Mouse (Mus musculus): Measurements from ENCODE around the gene Adcy6. TPM values are rescaled to one million over a fixed set of nuclear protein-coding genes. Genes with fewer than 3 reads are reported as not detected.

Adcy6 gene
- total and polyA plus RNA-seq, 3 experiments = 0.06 to 1.5 TPM; not detected in 1

Other genes starting within 250 kb of the Adcy6 start
- gene Olfr283, start 229.1 kb downstream of the Adcy6 start, total RNA-seq (2012; rRNA removed) = not detected in 2 replicates
- not detected in 2 replicates for gene Olfr283, start 229.1 kb downstream of the Adcy6 start, total RNA-seq (2014; rRNA removed)
- not detected in 2 replicates for gene Olfr283, start 229.1 kb downstream of the Adcy6 start, polyA plus RNA-seq (2012; ENCODE audit: insufficient read length, low read depth)
- gene Olfr282, start 178.9 kb downstream of the Adcy6 start, total RNA-seq (2012; rRNA removed) = not detected in 2 replicates
- gene Olfr282, start 178.9 kb downstream of the Adcy6 start, total RNA-seq (2014; rRNA removed) = not detected in 2 replicates
- not detected in 2 replicates for gene Olfr282, start 178.9 kb downstream of the Adcy6 start, polyA plus RNA-seq (2012; ENCODE audit: insufficient read length, low read depth)
- not detected in 2 replicates for gene Olfr281, start 157.5 kb downstream of the Adcy6 start, total RNA-seq (2012; rRNA removed)
- not detected in 2 replicates for gene Olfr281, start 157.5 kb downstream of the Adcy6 start, total RNA-seq (2014; rRNA removed)
- not detected in 2 replicates for gene Olfr281, start 157.5 kb downstream of the Adcy6 start, polyA plus RNA-seq (2012; ENCODE audit: insufficient read length, low read depth)
- not detected in 2 replicates for gene OR5BS1P, start 140.2 kb downstream of the Adcy6 start, total RNA-seq (2012; rRNA removed)
- not detected in 2 replicates for gene OR5BS1P, start 140.2 kb downstream of the Adcy6 start, total RNA-seq (2014; rRNA removed)
- gene OR5BS1P, start 140.2 kb downstream of the Adcy6 start, polyA plus RNA-seq (2012; ENCODE audit: insufficient read length, low read depth) = not detected in 2 replicates
- not detected in 2 replicates for gene Lalba, start 127.4 kb downstream of the Adcy6 start, total RNA-seq (2012; rRNA removed)
- gene Lalba, start 127.4 kb downstream of the Adcy6 start, total RNA-seq (2014; rRNA removed) = not detected in 2 replicates
- not detected in 2 replicates for gene Lalba, start 127.4 kb downstream of the Adcy6 start, polyA plus RNA-seq (2012; ENCODE audit: insufficient read length, low read depth)
- not detected in 2 replicates for gene Olfr279, start 117.7 kb downstream of the Adcy6 start, total RNA-seq (2012; rRNA removed)
- not detected in 2 replicates for gene Olfr279, start 117.7 kb downstream of the Adcy6 start, total RNA-seq (2014; rRNA removed)
- gene Olfr279, start 117.7 kb downstream of the Adcy6 start, polyA plus RNA-seq (2012; ENCODE audit: insufficient read length, low read depth) = 0.07 TPM in 1 of 2 replicates, not detected in the other
- gene Kansl2, start 75.8 kb downstream of the Adcy6 start, total RNA-seq (2012; rRNA removed) = 59.6 and 84.7 TPM in 2 replicates
- 101 and 103 TPM in 2 replicates for gene Kansl2, start 75.8 kb downstream of the Adcy6 start, total RNA-seq (2014; rRNA removed)
- 111 and 125 TPM in 2 replicates for gene Kansl2, start 75.8 kb downstream of the Adcy6 start, polyA plus RNA-seq (2012; ENCODE audit: insufficient read length, low read depth)
- 36.8 and 42.1 TPM in 2 replicates for gene Ccnt1, start 39.2 kb downstream of the Adcy6 start, total RNA-seq (2012; rRNA removed)
- 38.1 and 41.3 TPM in 2 replicates for gene Ccnt1, start 39.2 kb downstream of the Adcy6 start, total RNA-seq (2014; rRNA removed)
- gene Ccnt1, start 39.2 kb downstream of the Adcy6 start, polyA plus RNA-seq (2012; ENCODE audit: insufficient read length, low read depth) = 62.1 and 73.3 TPM in 2 replicates
- gene 4930415O20Rik, start 39.1 kb downstream of the Adcy6 start, total RNA-seq (2012; rRNA removed) = not detected in 2 replicates
- gene 4930415O20Rik, start 39.1 kb downstream of the Adcy6 start, total RNA-seq (2014; rRNA removed) = not detected in 2 replicates
- not detected in 2 replicates for gene 4930415O20Rik, start 39.1 kb downstream of the Adcy6 start, polyA plus RNA-seq (2012; ENCODE audit: insufficient read length, low read depth)
- 2.9 and 4.3 TPM in 2 replicates for gene Cacnb3, start 20.8 kb upstream of the Adcy6 start, total RNA-seq (2012; rRNA removed)
- 2.3 and 2.5 TPM in 2 replicates for gene Cacnb3, start 20.8 kb upstream of the Adcy6 start, total RNA-seq (2014; rRNA removed)
- 5.7 and 7.0 TPM in 2 replicates for gene Cacnb3, start 20.8 kb upstream of the Adcy6 start, polyA plus RNA-seq (2012; ENCODE audit: insufficient read length, low read depth)
- 103 and 132 TPM in 2 replicates for gene Ddx23, start 52.8 kb upstream of the Adcy6 start, total RNA-seq (2012; rRNA removed)
- gene Ddx23, start 52.8 kb upstream of the Adcy6 start, total RNA-seq (2014; rRNA removed) = 58.5 and 59.4 TPM in 2 replicates
- gene Ddx23, start 52.8 kb upstream of the Adcy6 start, polyA plus RNA-seq (2012; ENCODE audit: insufficient read length, low read depth) = 148 and 181 TPM in 2 replicates
- gene Rnd1, start 67.4 kb upstream of the Adcy6 start, total RNA-seq (2012; rRNA removed) = 3.8 and 6.3 TPM in 2 replicates
- gene Rnd1, start 67.4 kb upstream of the Adcy6 start, total RNA-seq (2014; rRNA removed) = 5.8 and 9.4 TPM in 2 replicates
- gene Rnd1, start 67.4 kb upstream of the Adcy6 start, polyA plus RNA-seq (2012; ENCODE audit: insufficient read length, low read depth) = 5.7 and 6.0 TPM in 2 replicates
- 0.13 TPM in 1 of 2 replicates, not detected in the other for gene Ccdc65, start 98.1 kb upstream of the Adcy6 start, total RNA-seq (2012; rRNA removed)
- not detected in 2 replicates for gene Ccdc65, start 98.1 kb upstream of the Adcy6 start, total RNA-seq (2014; rRNA removed)
- gene Ccdc65, start 98.1 kb upstream of the Adcy6 start, polyA plus RNA-seq (2012; ENCODE audit: insufficient read length, low read depth) = 0.11 and 0.14 TPM in 2 replicates
- gene Fkbp11, start 118.1 kb upstream of the Adcy6 start, total RNA-seq (2012; rRNA removed) = 75.0 and 132 TPM in 2 replicates
- 21.0 and 23.4 TPM in 2 replicates for gene Fkbp11, start 118.1 kb upstream of the Adcy6 start, total RNA-seq (2014; rRNA removed)
- 22.2 and 27.6 TPM in 2 replicates for gene Fkbp11, start 118.1 kb upstream of the Adcy6 start, polyA plus RNA-seq (2012; ENCODE audit: insufficient read length, low read depth)
- gene Arf3, start 153.1 kb upstream of the Adcy6 start, total RNA-seq (2012; rRNA removed) = 32.5 and 33.8 TPM in 2 replicates
- gene Arf3, start 153.1 kb upstream of the Adcy6 start, total RNA-seq (2014; rRNA removed) = 33.9 and 41.0 TPM in 2 replicates
- gene Arf3, start 153.1 kb upstream of the Adcy6 start, polyA plus RNA-seq (2012; ENCODE audit: insufficient read length, low read depth) = 158 and 182 TPM in 2 replicates
- gene Wnt10b, start 168.1 kb upstream of the Adcy6 start, total RNA-seq (2012; rRNA removed) = 19.1 and 25.4 TPM in 2 replicates
- 61.6 and 64.4 TPM in 2 replicates for gene Wnt10b, start 168.1 kb upstream of the Adcy6 start, total RNA-seq (2014; rRNA removed)
- gene Wnt10b, start 168.1 kb upstream of the Adcy6 start, polyA plus RNA-seq (2012; ENCODE audit: insufficient read length, low read depth) = 56.2 and 58.0 TPM in 2 replicates
- gene Wnt1, start 179.8 kb upstream of the Adcy6 start, total RNA-seq (2012; rRNA removed) = not detected in 2 replicates
- not detected in 2 replicates for gene Wnt1, start 179.8 kb upstream of the Adcy6 start, total RNA-seq (2014; rRNA removed)
- gene Wnt1, start 179.8 kb upstream of the Adcy6 start, polyA plus RNA-seq (2012; ENCODE audit: insufficient read length, low read depth) = not detected in 2 replicates
- 0.04 TPM in 1 of 2 replicates, not detected in the other for gene Ddn, start 199.4 kb upstream of the Adcy6 start, total RNA-seq (2012; rRNA removed)
- gene Ddn, start 199.4 kb upstream of the Adcy6 start, total RNA-seq (2014; rRNA removed) = not detected in 2 replicates
- 0.08 TPM in 1 of 2 replicates, not detected in the other for gene Ddn, start 199.4 kb upstream of the Adcy6 start, polyA plus RNA-seq (2012; ENCODE audit: insufficient read length, low read depth)
- 49.4 and 63.2 TPM in 2 replicates for gene Prkag1, start 221.4 kb upstream of the Adcy6 start, total RNA-seq (2012; rRNA removed)
- gene Prkag1, start 221.4 kb upstream of the Adcy6 start, total RNA-seq (2014; rRNA removed) = 87.5 and 89.4 TPM in 2 replicates
- 66.1 and 73.2 TPM in 2 replicates for gene Prkag1, start 221.4 kb upstream of the Adcy6 start, polyA plus RNA-seq (2012; ENCODE audit: insufficient read length, low read depth)

Data from CH12.LX (cell line).